Mouse (Mus musculus) ovary, postnatal 10 days (tissue): Measurements from ENCODE around the gene Hdac5.
A peak's percentile ranks its signal among the peaks of the same experiment; 100 is the strongest.

Experiments used
- DNase-seq: peaks from one replicate; pipeline ENCODE4 v3.0.0; 2022; ENCODE audit warnings: low spot score

The Hdac5 gene

DNA sequence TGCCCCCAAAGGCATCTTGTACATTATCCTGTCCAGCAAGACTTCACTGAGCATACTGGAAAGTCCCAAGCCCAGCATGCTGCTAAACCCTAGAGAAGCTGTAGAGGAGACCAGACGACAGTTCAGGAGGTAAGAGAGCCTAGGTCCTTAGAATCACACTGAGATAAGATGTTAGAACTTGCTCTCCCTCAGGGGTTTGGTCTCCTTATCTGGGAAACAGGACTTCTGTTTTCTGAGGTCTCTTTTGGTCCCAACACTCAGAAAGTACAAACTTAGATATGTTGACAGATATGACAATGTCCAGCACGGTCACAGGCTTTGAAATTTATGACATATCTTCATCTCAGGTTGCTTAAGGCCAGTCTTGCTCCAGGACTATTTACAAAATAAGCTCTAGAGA is 6.1 kb upstream of the Hdac5 start:
- no peak for DNase-seq

DNA sequence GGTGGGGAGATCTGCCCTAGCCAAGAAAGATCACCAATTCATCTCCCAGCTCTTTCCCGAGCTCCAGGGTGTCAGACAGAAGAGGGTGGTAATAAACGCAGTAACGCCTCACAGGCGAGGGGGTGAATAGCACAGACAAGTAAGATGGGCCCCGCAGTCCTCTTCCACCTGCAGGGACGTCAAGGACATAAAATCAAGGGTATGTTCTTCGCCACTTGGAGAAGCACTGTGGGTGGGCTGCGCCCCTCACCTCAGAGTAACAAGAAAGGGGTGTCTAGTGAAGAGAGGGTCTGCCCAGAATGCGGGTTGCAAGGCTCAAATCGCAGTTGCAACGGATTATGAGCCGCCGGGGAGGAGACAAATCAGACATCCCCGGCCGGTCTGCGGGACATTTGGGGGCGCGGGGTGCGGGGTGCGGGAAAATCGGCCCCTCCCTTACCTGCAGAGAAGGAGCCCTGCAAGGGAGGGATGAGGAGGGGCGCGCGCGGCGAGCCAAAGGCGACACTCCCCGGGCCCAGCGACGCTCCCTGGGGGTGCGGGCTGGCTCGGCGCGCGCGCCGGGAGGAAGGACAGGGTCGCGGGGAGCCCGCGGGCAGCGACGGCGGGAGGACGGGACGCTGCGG is 524 bp downstream of the Hdac5 start:
- no peak for DNase-seq

DNA sequence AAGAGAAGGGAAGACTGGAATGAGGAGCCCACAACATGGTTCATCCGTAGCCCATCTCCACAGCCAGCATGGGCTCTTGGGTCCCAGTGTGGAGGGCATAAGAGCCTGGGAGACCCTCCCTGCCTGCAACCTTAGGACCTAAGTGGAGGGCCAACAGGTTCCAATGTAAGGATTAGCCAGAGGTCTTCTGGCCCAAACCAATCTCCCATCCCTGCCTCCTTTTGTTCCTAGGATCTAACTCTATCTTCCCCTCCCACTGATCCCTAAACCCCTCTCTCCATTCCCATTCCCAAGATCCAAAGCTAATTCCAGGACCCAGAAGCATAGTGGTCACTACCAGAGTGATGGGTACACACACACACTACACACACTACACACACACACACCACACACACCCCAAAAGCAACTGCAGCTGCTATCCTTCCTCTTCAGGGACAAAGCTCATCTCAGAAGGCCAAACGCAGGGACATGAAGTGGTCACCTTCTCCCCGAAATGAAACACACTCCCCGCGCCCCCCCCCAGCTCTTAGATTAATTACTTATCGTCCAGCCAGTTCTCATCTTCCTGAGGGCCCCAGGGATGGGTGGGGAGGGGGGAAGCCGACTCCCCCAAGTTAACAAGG is 1.2 kb downstream of the Hdac5 start:
- DNase-seq = no peak

DNA sequence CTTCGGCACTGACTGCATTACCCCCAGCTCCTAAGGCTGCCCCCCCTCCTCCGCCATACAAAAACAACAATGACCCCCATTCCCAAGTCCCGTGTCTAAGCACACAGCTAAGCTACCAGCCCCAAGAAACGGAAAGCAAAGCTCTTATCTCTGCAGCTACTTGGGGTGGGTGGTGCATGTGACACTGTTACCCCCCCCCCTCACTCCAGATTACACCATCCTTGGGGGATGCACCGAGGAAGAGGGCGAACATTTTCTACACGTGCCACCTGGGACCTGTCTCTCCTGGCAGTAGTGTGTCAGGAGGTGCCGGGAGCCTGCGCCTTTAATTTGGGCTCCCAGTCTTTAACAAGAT is 1.8 kb downstream of the Hdac5 start:
- no peak for DNase-seq

DNA sequence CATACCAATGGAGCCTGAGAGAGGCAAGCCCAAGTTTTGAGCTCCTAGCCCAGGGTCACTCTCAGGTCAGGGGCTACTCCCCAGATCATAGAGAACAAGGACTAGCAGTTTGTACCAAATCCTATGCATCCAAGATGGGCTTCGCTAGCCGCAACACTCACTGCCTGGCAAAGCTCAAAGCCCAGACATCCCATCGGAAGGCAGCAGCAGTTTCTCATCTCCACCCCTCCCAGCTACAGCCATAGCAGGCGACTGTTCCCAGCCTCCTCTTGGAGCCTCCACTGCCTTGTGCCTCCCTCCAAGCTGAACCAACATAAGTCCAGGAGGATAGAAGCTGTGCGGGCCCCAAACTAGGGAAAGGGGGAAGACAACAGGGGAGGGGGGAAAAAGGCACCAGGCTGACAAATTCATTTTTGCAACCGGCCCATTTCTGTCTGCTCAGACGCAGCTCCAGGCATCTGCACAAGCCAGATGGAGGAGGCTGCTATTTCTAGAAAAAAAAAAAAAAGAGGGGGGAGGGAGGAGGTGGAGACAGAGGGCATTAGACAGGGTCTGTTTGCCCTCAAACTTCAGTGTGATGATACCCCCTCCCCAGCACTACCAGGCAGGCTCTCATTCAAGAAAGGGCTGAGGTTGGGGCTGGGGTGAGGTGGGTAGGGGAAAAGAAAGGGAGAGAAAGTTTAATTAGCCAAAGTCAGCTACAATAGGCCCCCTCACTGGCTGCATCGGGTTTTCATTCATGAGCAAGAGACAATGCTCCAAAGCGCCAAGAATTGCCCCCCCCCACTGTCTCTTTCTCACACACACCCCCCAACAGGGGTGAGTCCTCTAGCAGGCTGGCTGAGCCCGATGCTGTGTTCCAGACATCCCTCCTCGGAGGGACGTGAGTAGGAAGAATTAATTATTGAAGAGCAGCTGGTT is 2.4 kb downstream of the Hdac5 start:
- DNase-seq = no peak

DNA sequence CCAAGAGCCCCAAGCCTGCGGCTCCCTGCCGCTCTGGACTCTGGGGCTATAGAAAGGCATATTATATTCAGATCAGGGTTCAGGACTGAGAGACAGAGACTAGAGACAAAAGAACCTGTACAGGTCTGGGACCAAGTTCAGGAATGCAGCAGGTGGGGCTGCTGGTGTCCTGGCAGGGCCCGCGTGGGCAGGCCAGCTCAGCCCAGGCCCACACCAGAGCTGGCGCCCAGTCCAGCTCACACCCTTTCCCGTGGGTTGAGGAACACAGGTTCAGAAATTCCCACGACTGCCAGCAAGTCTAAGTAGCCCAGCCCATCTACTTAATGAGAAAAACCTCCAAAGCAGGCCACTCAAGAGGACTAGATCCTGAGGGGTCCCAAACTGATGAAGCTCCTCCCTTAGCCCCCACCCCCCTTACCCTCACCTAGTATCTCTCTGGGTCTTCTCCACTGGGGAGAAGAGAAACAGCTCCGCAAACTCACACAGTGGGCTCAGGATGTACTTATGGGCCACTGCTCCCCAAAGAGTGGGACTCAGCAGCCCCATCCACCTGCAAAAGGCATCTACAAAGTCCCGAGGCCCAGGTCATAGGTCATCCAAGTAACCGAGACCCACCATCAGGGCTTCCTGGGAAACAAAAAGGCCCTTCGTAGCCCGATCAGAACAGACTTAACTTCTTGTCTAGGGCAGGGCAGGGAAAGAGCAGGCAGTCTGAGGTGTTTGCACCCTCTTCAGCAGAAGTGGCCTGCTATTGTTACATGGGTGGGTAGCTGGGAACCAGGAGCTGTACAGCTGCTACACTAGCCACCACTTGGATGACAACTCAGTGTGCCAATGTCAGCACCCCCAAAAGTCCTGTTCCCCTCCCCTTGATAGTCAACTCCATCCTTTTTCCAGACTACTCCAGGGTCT is 3.6 kb downstream of the Hdac5 start:
- DNase-seq = no peak

DNA sequence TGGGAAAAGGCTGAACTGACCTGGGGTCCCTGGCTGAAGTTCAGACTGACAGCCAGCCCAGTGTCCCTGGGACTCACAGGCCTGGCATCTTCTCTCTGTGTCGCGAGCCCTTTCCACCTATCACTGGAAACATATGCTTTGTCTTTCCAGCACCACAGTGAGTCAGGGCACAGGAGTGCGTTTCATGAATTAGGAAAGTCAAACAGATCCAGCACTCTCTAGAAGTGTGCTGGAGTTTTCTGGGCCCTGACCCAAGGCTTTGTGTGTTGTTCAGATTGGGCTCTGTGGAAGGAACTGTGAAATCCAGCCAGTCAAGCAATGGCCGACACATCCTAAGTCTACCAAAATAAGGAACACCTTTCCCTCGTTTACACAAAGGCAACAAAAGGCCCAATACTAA is 4.7 kb downstream of the Hdac5 start:
- no peak for DNase-seq

DNA sequence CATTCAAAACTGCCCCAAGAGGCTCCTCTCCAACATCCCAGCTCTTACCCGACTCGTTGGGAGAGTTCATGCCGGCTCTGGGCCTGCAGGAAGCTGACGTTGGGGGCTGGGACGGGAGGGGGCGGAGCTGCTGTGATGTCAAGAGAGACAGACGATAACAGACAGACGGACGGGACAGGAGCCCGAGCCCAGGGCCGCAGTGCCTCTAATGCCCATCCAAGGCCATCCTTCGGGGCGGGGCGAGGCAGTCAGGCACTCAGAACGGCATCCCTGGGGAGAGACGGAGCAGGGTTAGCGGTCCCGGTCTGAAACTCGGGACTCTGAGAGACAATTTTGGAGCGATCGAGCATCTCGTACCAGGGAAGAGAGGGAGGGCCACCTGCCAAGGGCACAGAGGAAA is 5.3 kb downstream of the Hdac5 start:
- no peak for DNase-seq

DNA sequence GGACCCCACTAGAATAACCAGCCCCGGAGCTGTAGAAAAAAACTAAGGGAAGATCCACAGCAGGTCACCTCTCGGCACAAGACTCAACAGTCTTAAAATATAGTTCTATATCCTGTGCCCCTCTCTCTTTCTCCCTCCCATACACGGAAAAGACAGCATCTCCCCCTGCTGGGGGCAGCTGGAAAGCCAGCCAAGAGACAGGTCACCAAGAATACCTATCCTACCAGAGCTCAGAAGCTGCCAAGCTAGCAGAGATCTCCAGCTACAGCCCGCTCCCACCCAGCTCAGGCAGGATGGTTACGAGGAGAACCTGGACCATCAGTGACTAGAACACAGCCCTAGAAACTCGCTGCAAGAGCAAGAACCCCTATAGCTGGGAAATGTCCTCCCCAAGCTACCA is 6.8 kb downstream of the Hdac5 start:
- no peak for DNase-seq

DNA sequence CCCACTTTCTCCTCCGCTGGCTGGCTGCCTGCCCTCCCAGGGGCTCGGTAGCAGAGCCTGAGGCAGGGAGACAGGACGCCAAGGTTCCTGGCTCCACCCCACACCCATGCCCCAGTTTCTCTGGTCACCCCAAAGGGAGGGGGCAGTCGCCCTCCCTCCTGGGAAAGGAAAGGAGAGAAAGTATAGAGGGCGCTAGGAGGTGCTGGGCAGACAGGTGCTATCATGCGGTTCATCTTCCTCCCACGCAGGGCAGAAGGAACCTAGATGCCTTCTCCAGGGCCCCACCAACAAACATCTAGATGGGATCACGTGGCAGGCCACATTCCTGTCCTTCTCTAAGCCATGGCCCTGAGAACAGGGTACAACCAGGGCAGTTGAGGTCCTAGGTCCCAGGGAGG is 8.0 kb downstream of the Hdac5 start:
- DNase-seq = no peak

DNA sequence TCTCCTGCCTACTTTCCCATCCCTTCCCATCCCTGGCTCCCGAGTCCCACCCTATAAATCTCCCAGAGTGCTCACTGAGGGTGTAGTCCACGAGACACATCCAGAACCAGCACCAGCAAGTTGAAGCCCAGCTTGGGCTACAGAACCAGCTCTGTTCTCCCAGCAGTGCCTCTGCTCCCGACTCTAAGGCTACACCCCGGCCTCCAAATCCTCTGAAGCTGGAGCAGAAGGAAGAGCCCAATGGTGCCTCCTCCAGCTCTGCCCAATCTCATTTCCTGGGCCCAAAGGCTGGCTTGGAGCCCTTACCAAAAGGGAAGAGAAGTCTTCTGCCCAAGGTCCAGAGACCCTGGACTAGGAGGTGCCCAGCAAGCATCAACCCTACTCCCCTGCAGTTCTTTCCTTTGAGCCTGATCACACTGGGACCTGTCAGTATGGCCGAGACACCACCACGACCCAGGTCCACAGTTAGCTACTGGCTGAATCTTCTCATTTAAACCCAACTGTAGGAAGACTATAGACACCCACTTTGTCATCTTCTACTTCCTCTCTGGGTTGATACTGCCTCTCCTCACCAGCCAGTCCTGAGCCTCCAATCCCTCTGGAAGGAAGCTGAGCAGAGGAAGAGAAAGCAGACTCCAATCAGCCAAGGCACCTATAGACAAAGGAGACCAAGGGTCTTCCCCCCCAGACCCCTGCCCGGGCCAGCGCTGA is 8.6 kb downstream of the Hdac5 start:
- DNase-seq = no peak

DNA sequence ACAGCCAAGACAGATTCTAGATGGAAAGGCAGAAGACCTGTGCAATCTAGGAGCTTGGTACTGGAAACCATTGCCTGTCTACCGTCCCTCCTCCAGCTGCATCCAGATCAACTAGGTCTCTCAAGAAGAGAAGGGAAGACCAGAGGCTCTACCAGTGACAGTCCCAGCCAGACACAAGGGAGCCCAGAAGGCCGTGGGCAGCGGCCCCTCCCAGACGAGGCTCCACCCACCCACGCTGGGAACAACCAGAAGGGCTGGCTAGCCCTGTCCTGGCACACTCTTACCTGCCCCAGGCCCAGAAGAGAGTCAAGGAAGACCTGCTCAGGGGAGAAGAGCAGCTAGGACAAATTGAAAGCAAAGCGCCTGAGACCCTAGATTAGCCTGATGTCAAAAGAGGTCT is 9.5 kb downstream of the Hdac5 start:
- no peak for DNase-seq

DNA sequence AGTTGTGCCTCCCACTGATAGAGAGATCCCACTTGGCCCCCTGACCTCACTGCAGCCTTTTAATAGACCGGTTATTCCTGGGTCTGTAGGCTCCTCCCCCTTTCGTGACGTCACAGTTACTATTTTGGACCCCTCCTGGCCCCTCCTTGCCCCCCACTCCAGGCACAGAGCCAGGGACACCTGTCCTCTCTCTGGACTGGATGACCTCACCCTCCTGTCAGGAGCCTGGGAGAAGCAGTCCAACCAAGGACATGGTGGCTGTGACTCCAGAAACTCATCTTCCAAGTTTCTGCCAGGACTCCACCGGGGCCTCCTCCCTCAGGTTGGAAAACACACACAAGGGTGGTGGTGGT is 10.0 kb downstream of the Hdac5 start:
- DNase-seq = no peak

DNA sequence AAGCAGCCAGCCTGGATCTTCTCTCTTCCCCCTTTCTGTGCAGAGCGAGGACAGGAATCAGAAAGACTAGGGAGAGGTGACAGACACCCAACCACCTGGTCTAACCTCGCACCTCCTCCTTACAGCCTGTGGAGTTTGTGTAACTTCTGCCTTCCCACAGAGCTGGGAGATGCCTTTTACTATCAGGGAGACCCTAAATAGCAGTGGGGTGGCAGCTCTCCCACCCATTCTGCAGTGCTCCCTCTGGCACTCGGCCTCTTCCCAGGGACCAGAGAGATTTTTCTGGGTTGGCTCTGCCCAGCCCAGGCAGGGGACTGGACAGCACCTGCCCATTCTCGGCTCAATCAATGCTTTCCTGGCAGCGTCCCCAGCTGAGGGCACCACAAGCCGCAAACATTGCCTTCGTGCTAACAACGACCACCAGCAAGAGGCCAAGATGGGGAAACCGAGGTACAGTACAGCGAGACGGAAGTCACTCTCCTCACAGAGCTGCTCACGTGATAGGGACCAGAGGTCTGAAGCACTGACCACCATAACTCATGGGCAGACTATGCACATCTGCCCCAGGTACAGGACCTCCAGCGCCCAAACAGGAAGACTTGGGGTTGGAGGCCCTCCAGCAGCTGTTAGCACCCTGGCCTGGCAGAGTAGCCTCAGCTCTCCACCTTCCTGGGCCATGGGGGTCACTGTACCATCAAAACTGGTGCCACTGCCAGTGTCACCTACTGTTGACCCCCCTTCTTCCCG is 10.5 kb downstream of the Hdac5 start:
- no peak for DNase-seq

DNA sequence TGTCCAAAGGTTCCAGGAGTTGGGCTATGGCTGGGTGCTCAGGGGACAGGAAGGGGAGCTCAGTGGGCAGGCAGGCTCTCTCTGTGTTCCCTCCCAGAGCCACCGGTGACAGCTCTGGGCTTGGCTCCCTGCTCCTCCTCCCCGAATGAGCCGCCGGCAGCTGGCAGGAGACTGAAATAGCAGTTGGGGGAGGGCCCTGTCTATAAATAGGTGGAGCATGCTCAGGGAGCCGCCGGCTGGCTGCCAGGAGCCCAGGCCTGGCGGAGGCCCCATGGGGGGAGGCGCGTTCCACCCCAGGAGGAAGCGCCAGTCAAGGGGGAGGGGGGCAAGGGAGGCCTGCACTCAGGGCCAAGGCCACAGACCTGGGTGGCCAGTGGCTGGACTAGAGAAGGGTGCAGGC is 11.2 kb downstream of the Hdac5 start:
- peak; percentile 89 for DNase-seq

DNA sequence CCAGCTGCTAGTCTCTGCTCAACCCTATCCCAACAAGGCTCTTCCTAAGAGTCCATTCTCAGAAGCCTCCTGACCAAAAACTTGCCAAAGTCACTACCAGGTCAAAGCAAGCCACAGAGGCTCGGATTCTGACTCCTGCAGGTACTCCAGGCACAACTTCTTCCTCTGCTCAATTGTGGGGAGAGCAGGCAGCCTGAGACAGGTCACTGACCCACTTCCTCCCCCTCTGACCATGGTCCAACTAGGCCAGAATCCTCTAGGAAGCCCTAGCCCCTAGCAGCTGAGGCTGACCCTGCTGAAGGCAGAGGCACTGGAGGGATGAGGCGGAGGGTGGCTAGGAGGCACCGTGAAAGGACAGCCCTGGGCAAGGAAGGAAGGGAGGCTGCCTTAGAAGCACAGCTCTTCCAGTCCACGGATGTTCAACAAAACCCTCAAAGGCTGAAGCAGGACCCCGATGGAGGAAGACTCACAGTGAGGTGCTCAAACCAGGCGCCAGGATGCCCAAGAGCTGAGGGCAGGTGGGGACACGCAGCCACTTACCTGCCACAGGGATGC is 12.0 kb downstream of the Hdac5 start:
- DNase-seq = no peak

DNA sequence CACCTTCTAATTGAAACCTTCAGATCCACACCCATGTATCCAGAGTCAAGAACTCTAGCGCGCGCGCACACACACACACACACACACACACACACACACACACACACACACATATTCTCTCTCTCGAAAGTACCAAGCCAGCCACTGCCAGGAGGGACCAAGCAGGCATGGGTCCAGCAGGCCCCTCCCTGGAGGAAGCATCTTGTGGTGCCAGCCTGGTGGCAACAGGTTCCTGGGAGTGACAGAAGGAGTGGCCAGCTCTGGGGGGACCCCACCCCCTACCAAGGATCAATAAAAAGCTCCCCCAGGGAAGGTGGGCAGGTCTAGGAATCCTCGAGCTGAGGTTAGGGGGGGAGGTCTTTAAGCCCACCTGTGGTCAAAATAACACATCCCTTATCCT is 12.6 kb downstream of the Hdac5 start:
- no peak for DNase-seq

DNA sequence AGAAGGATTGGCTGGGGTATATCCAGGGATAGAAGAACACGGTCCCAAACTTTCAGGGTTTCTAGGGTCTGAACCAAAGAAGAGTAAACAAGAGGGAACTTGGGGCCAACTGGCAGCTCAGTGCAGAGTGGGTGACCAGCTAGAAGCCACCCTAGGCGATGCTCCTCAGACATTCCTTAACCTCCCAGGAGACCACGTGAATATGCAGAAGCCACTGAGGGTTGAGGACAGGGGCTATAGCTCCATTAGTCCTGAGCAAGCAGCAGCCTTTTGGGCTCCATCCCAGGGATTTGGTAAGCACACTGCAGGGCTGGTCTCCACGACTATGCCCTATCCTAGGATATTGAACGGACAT is 13.1 kb downstream of the Hdac5 start:
- no peak for DNase-seq

DNA sequence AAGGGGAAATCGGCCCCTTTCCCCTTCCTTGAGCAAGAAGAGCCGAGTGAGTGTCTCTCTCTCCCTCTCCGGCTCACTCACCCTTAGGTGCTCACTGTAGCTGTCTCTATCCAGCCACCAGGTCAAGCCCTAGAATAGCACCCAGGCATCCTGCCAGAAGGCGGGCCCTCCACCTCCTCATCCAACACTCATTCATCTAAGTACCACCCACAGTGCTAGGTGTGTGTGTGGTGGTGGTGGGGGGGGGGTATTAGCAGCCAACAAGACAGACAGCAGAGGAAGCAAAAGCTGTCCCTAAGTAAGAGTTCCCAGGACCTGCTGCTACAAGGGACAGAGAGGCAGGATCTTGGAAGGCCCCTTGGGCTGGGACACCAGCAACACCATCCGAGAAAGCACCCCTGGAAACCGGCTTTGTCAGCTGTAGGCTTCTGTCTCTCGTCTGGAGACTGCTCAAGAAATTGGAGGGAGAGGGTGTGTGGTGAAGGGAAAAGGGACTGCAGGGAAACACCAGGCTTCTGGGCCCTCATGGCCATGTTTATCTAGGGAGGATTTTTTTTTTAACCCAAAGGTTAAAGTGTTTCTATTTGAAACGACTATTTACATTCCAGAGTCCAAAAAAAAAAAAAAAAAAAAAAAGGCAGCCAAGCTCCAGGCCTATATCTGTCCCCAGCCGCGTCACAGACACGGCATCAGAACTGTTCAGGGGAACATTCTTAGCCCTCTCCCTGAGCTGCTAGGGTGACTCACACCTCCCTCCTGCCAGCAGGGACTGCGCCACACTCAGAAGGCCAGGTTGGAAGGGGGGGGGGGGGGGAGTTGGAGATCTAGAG is 13.7 kb downstream of the Hdac5 start:
- no peak for DNase-seq

DNA sequence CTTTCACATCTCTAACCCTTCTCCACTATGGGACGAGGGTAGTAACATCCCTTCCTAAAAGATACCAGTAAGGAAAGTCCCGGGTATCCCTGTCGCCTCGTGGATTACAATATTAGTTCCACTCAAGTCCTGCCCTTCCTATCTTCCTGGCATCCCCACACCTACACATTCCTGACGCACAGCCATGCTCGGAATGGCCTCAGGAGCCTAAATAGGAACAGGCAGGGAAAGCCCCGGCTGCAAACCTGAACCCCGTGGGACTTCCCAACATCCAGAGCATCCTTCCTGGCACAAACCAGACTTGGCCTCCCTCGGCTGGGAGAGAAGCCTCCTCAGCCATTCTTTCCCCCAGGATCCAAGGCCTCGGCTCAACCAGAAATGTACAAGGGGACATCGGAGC is 14.5 kb downstream of the Hdac5 start:
- no peak for DNase-seq
